Mouse (Mus musculus): ENCODE measurements around the gene Brsk1. TPM values are rescaled to one million over a fixed set of nuclear protein-coding genes. Genes with fewer than 3 reads are reported as not detected.

Gene Brsk1
- total RNA-seq, 2 experiments from 2014 or later: 398 to 475 TPM

GRCm38 (mm10) chr7:4724359-4724758 lies 34.0 kb downstream of the Brsk1 start:
- intact Hi-C loops (cut with DNase I): no loop called here
- no peak for DNase-seq (ENCODE audit: low spot score in 2 of 2)

- DNase-seq (ENCODE audit: low spot score in 2 of 2): no peak
- intact Hi-C loops (cut with DNase I): no loop called here
Observed at GRCm38 (mm10) chr7:4725169-4725568, 34.8 kb downstream of the Brsk1 start, which contains the start of gene Tmem150b. Gene Tmem150b (minus strand): TSS chr7:4725249.

- intact Hi-C loops (cut with DNase I): no loop called here
- DNase-seq (ENCODE audit: low spot score in 2 of 2): no peak
Observed at GRCm38 (mm10) chr7:4731090-4731489, 40.7 kb downstream of the Brsk1 start.

GRCm38 (mm10) chr7:4732968-4733392 lies 42.6 kb downstream of the Brsk1 start:
- intact Hi-C loops (cut with DNase I): no loop called here
- DNase-seq (ENCODE audit: low spot score in 2 of 2): no peak

GRCm38 (mm10) chr7:4739041-4739543 lies 48.7 kb downstream of the Brsk1 start:
- no peak for DNase-seq (ENCODE audit: low spot score in 2 of 2)

GRCm38 (mm10) chr7:4739544-4740275 lies 49.3 kb downstream of the Brsk1 start, which contains the start of gene Kmt5c:
Gene Kmt5c (plus strand): TSS chr7:4740115.
- peak; percentile 96 to 99 for DNase-seq (ENCODE audit: low spot score in 2 of 2)
- intact Hi-C loops (cut with DNase I): loop anchor here (1.0 kb wide), 1 partner anchor 50 kb away; the partner anchor contains the start of gene Tmem238

More at GRCm38 (mm10) chr7:4739041-4739543, 48.7 kb downstream of the Brsk1 start:
- intact Hi-C loops (cut with DNase I): no loop called here

- intact Hi-C loops (cut with DNase I): loop anchor here (1.0 kb wide), 1 partner anchor 49 kb away; the partner anchor contains the start of gene Tmem238
- peak in 1 of 2 experiments; percentile 47 for DNase-seq (ENCODE audit: low spot score in 2 of 2)
Observed at GRCm38 (mm10) chr7:4740309-4740727, 49.9 kb downstream of the Brsk1 start.

GRCm38 (mm10) chr7:4741151-4741550 lies 50.7 kb downstream of the Brsk1 start:
- peak; percentile 27 to 28 for DNase-seq (ENCODE audit: low spot score in 2 of 2)

GRCm38 (mm10) chr7:4741672-4742481 lies 51.5 kb downstream of the Brsk1 start:
- intact Hi-C loops (cut with DNase I): no loop called here
- DNase-seq (ENCODE audit: low spot score in 2 of 2): no peak

More at GRCm38 (mm10) chr7:4741151-4741550, 50.7 kb downstream of the Brsk1 start:
- intact Hi-C loops (cut with DNase I): no loop called here

GRCm38 (mm10) chr7:4742482-4742819 lies 52.0 kb downstream of the Brsk1 start:
- intact Hi-C loops (cut with DNase I): no loop called here
- DNase-seq (ENCODE audit: low spot score in 2 of 2): no peak

- intact Hi-C loops (cut with DNase I): no loop called here
Observed at GRCm38 (mm10) chr7:4743354-4743753, 53.0 kb downstream of the Brsk1 start.

GRCm38 (mm10) chr7:4744886-4745285 lies 54.5 kb downstream of the Brsk1 start:
- intact Hi-C loops (cut with DNase I): no loop called here

More at GRCm38 (mm10) chr7:4743354-4743753, 53.0 kb downstream of the Brsk1 start:
- no peak for DNase-seq (ENCODE audit: low spot score in 2 of 2)

GRCm38 (mm10) chr7:4746326-4746980 lies 56.0 kb downstream of the Brsk1 start:
- no peak for DNase-seq (ENCODE audit: low spot score in 2 of 2)
- intact Hi-C loops (cut with DNase I): no loop called here

More at GRCm38 (mm10) chr7:4744886-4745285, 54.5 kb downstream of the Brsk1 start:
- DNase-seq (ENCODE audit: low spot score in 2 of 2): no peak

GRCm38 (mm10) chr7:4747156-4747899 lies 56.9 kb downstream of the Brsk1 start:
- DNase-seq (ENCODE audit: low spot score in 2 of 2): no peak
- intact Hi-C loops (cut with DNase I): no loop called here

GRCm38 (mm10) chr7:4748321-4748720 lies 57.9 kb downstream of the Brsk1 start:
- no peak for DNase-seq (ENCODE audit: low spot score in 2 of 2)
- intact Hi-C loops (cut with DNase I): no loop called here

- intact Hi-C loops (cut with DNase I): no loop called here
- no peak for DNase-seq (ENCODE audit: low spot score in 2 of 2)
Observed at GRCm38 (mm10) chr7:4749169-4749568, 58.8 kb downstream of the Brsk1 start.

GRCm38 (mm10) chr7:4751971-4752820 lies 61.8 kb downstream of the Brsk1 start:
- intact Hi-C loops (cut with DNase I): no loop called here
- DNase-seq (ENCODE audit: low spot score in 2 of 2): no peak

Measured in left cerebral cortex, postnatal 36 days (tissue).